ENCODE assay signal across 7 mouse cellular contexts in the genomic region with DNA sequence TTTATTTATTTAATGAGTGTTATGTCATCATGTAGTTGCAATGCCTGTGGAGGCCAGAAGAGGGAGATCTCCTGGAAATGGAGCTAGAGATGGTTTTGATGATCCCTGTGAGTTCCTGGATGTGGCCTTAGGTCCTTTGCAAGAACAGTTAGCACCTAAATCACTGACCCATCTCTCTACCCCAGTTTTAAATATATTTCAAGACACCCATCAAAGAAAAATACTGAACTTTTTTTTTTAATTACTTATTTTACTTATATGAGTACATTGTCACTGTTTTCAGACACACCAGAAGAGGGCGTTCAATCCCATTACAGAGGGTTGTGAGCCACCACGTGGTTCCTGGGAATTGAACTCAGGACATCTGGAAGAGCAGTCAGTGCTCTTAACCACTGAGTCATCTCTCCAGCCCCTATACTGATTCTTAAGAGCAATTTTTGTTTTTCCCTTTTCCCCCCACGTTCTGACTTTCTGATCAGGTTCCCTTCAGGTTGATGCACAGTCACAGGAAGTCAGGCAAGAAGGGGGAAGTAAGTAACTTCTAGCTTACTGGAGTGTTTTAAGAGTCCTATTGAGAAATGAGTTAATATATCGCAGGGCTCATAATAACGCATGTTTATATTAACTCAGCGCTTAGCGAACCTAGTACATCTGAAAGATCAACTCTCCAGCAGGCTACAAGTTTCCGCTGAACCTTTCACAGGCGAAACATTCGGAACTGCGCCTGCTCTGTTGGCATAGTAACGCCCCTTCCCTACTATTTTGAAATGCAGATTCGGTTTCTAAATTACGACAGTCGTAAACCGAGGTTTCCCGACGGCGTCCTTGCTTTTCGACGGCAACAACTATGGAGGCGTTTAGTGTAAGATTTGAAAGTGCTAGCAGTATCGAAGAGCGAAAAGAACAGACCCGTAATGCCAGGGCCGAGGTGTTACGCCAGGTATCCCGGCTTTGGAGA. TPM values are rescaled to one million over a fixed set of nuclear protein-coding genes. Genes with fewer than 3 reads are reported as not detected.
DNase-seq lines count a peak whose midpoint lies in the region; ATAC-seq lines count a peak whose summit lies in the region.

A gene (plus strand): TSS at position 342 of the 958 bp plus-strand sequence.

- H3K4me2 ChIP-seq in intestine, embryonic 14.5 days (ENCODE audit: low read length), result peak within 1 kb of the TSS; percentile 71

- under 1% methylated on average over 28 of the region's 28 CpGs for WGBS in intestine, embryonic 14.5 days

- H3K4me3 ChIP-seq in intestine, embryonic 14.5 days (ENCODE audit: low read depth, low read length), result peak within 1 kb of the TSS; percentile 90

- peak within 1 kb of the TSS; percentile 73 for H3K9ac ChIP-seq in intestine, embryonic 14.5 days (ENCODE audit: low read length)

- no peaks in the 10 kb centered on the region for H3K27me3 ChIP-seq in intestine, embryonic 14.5 days (replicated peaks; ENCODE audit: control insufficient read depth, insufficient read depth, low read length)

- no peaks in the 10 kb centered on the region for H3K4me1 ChIP-seq in intestine, embryonic 14.5 days (replicated peaks; ENCODE audit: control insufficient read depth, insufficient read depth, low read length)

- intact Hi-C loops in left cerebral cortex, postnatal 14 days (cut with DNase I), result loop anchor here (5.0 kb wide), 1 partner anchor 904 kb away; a partner anchor contains a TSS

- peak; percentile 92 for ATAC-seq in intestine, embryonic 14.5 days (replicated peaks; ENCODE audit: low FRiP score, low TSS enrichment, low read depth)

- no peaks in the 10 kb centered on the region for H3K9me3 ChIP-seq in intestine, embryonic 14.5 days (ENCODE audit: control insufficient read depth, low read length)

- H3K36me3 ChIP-seq in intestine, embryonic 14.5 days (ENCODE audit: control insufficient read depth, insufficient read depth, low read length), result 0 out of 2 replicates have a peak, but pooled peaks cover 2% of the 10 kb centered on the region

- peak within 1 kb of the TSS; percentile 66 for H3K27ac ChIP-seq in intestine, embryonic 14.5 days (ENCODE audit: low read depth)

- peak; percentile 88 for DNase-seq in adrenal gland, adult 2 months
- peak; percentile 94 for DNase-seq in embryo, embryonic 11 days
- peak; percentile 76 for DNase-seq in gastrocnemius, postnatal 25 days
- peak; percentile 78 for DNase-seq in intestine, embryonic 14.5 days (ENCODE audit: low spot score)
- peak; percentile 88 to 96 for DNase-seq in left cerebral cortex, postnatal 14 days (ENCODE audit: low spot score in 2 of 2)
- peak; percentile 92 for DNase-seq in mesoderm, embryonic 11.5 days (ENCODE audit: low read depth, low spot score)
- peak; percentile 72 to 87 for DNase-seq in right cerebral cortex, postnatal 36 days (ENCODE audit: low spot score in 2 of 2)

RNA-seq across cellular contexts. Expression of the gene that starts here (rescaled TPM):
- 10 to 100 TPM; 25.5 to 26.2 TPM for total RNA-seq in adrenal gland, adult 2 months (2021)
- polyA plus RNA-seq in adrenal gland, adult 2 months (2012; rRNA removed), result 0.13 and 0.20 TPM in 2 replicates
- 10 to 100 TPM; 15.2 to 16.6 TPM for total RNA-seq in gastrocnemius, postnatal 25 days (2021)
- 14.5 and 16.8 TPM in 2 replicates for polyA plus RNA-seq in intestine, embryonic 14.5 days (2014; fragmentation: Nextera tagmentation; extraction: Ambion mirVana)
- 10 to 100 TPM; 12.6 to 13.4 TPM for total RNA-seq in left cerebral cortex, postnatal 14 days (2021)

Comparison
In these comparisons a context has a peak if more than half of its experiments do, and no peak if none do; other contexts are left out.
1. Peak in every context shown above with its lines: DNase-seq, ATAC-seq, H3K4me3 ChIP-seq and H3K27ac ChIP-seq.
2. RNA of the gene that starts here (polyA plus RNA-seq): 14.5 to 16.8 TPM in intestine, embryonic 14.5 days; 0.13 to 0.20 TPM in adrenal gland, adult 2 months; every median in the first group is over 10 times any median in the second.